Mouse (Mus musculus): ENCODE results near the gene Abtb2.

GRCm38 (mm10) chr2:103565732-103566422 is at the start of gene Abtb2:
- TF ChIP-seq CTCF (IDR thresholded peaks at IDR 0.05; ENCODE audit: low read depth, low read length) (no peak), GATA1 (IDR thresholded peaks at IDR 0.05; ENCODE audit: borderline replicate concordance, low read length) (no peak), TAL1 (conservative IDR thresholded peaks at IDR 0.05; ENCODE audit: low read depth, low read length) (no peak)
